Mouse (Mus musculus): Measurements from ENCODE around the gene Il17re. TPM values are rescaled to one million over a fixed set of nuclear protein-coding genes. Genes with fewer than 3 reads are reported as not detected.

The Il17re gene
- total RNA-seq, 2 experiments from 2014 or later, result 0.31 TPM; not detected in 1

DNA sequence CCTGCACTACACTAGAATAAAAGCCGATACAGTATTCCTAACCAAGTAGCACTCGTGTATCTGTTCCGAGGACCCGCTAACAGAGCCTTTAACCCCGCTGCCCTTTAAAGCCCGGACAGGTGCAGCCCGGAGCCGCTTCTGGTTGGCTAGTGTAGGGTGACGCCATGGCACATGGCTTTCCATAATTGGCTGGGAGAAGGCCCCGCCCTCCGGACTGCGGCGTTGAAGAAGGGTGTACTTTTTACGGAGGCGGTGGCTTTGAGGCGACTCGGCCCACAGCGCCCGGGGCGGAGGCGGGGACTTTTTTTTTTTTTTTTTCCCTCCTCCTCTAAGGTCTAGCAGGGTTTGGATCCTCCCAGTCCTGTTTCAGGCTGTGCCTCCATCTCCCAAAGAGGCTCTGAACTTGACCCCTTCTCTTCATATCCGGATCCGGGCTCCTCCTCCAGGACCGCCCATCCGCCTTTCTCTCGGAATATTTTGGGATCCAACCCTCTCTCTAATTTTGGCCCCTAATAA lies 24.9 kb downstream of the Il17re start, which contains the start of gene Creld1:
Gene Creld1, plus strand, starts transcription at position 198 of the 516 bp plus-strand sequence.
- ATAC-seq (replicated peaks; ENCODE audit: poor library complexity, severe bottlenecking), result peak; percentile 85

DNA sequence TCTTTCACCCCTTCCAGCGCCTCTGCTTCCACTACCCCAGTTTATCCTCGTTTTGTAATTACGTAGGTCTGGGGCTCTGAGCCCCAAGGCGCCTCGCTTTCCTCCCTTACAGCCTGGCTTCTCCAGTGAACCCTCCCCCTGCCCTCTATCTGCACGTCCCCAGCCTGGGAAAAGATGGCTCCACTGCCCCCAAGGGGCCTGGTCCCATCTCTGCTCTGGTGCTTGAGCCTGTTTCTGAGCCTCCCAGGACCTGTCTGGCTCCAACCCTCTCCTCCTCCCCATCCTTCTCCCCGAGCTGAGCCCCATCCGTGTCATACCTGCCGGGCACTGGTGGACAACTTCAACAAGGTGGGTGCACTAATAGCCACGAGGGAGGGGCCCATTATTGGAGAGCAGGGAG lies 25.4 kb downstream of the Il17re start:
- ATAC-seq (replicated peaks; ENCODE audit: poor library complexity, severe bottlenecking), result 0 out of 2 replicates have a peak, but pooled peaks have one; percentile 10

DNA sequence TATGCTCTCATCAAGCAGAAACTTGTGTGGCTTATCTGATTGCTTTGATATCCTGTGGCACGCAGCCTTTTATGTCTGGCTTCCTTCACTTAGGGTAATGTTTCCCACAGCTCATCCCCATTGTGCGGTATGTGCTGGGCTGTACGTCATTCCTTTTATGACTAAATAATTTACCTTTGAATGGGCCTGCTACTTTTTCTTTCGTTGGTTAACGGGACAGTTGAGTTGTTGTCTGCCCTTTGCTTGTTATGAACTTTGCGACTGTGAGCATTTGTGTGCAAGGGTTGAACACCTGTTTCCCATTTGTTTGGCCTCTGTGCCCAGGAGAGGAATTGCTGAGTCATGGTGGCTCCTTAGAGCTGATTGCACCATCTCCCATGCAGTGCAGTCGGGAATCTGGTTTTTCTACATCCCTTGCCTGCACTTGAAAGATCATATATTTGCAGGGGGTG lies 28.9 kb downstream of the Il17re start:
- peak; percentile 24 for ATAC-seq (replicated peaks; ENCODE audit: poor library complexity, severe bottlenecking)

DNA sequence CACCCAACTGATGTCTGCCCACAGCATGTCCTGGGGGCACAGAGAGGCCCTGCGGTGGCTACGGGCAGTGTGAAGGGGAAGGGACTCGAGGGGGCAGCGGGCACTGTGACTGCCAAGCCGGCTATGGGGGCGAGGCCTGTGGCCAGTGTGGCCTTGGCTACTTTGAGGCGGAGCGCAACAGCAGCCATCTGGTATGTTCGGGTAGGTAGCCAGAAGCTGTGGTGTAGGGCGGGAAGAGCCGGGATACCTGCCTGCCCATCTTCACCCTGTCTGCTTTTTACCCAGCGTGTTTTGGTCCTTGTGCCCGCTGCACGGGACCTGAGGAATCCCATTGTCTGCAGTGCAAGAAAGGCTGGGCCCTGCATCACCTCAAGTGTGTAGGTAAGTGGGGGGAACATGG lies 31.1 kb downstream of the Il17re start:
- no peak for ATAC-seq (replicated peaks; ENCODE audit: poor library complexity, severe bottlenecking)

DNA sequence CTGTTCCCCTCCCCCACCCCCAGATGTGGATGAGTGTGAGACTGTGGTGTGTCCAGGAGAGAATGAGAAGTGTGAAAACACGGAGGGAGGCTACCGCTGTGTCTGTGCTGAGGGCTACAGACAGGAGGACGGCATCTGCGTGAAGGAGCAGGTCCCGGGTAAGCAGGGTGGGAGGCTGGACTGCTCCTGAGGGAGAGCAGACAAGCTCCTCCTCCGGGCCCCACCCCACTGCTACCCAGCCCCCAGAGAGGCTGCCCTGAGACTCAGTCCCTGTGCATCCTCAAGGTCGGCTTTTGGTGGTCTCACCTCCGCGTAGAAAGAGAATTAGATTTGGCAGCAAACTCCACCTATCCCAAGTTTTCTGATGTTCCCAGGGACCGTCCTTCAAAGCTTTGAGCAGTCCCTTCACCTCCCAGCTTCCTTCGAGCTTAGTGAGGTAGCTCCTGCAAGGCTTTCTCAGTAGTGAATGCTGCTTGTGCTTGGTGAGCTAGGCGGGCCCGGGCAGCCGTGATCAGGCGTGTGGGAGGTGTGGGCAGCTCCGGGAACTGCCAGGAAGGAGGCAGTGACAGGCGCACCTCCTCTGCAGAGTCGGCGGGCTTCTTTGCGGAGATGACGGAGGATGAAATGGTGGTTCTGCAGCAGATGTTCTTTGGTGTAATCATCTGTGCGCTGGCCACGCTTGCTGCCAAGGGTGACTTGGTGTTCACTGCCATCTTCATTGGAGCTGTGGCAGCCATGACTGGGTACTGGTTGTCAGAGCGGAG lies 34.0 kb downstream of the Il17re start:
- no peak for ATAC-seq (replicated peaks; ENCODE audit: poor library complexity, severe bottlenecking)

DNA sequence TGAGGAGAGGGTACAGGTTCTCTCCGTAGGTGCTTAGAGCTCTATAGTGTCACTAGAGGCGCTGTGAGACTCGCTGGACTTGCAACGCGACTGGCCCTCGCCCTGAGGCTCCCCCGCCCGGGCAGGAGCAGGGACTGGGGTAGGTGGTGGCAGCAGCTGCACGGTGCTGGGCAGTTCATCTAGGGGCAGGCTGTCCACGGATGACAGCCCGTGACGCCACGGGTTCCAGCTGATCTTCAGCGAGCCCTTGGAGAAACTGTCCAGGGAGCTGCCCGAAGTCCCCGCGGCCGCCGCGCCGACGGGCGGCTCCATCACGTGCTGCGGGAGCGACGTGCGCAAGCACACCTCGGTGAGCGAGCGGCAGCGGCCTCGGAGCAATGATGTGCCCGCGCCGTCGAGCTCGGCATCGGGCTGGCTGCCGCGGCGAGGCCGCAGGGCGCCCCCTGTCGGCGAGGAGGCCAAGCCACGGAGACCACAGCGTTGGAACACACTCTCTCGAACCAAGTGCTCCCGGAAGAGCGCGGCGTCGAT lies 36.0 kb downstream of the Il17re start:
- ATAC-seq (replicated peaks; ENCODE audit: poor library complexity, severe bottlenecking), result peak; percentile 81

DNA sequence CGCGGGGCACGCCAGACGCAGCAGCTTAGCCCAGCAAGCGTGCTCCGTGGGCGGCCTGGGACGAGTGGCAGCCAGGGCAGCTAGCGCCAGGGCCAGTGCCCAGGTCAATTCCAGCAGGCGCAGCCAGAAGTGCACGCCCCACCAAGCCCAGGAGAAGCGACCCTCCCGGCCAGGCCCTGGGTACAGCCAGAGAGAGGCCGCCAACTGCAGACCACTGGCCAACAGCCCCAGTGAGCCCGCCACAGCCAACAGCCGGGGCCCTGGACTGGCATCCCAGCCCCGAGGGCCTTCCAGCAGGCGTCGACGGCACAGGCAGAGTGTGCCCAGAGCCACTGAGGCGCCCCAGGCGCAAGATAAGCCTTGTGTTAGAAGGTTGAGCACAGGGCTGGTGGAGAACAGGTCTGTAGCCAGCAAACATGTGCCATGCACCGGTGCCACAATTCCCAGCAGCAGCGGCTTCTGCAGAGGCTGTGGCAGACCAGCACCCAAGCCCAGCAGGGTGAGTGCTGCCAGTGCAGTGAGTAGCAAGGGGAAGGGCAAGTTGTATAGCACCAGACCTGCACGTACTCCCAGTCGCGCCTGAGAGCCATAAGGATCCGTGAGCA lies 36.9 kb downstream of the Il17re start:
- no peak for ATAC-seq (replicated peaks; ENCODE audit: poor library complexity, severe bottlenecking)

DNA sequence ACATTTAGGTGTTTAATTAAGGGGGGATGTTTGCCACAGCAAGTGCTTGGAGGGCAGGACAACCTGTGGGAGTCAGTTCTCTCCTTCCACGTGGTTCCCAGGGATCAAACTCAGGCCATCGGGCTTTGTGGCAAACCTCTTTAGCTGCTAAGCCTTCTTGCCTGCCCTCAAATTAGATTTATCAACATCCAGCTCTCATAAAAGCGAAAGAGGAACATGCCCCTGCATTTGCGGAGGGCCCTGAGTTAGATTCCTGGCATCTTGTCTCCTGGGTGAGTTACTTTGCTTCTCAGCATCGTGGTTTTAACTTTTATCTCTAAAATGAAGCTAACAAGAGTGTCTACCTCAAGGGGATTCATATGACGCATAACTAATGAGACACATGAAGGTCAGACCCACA lies 41.1 kb downstream of the Il17re start:
- no peak for ATAC-seq (replicated peaks; ENCODE audit: poor library complexity, severe bottlenecking)

DNA sequence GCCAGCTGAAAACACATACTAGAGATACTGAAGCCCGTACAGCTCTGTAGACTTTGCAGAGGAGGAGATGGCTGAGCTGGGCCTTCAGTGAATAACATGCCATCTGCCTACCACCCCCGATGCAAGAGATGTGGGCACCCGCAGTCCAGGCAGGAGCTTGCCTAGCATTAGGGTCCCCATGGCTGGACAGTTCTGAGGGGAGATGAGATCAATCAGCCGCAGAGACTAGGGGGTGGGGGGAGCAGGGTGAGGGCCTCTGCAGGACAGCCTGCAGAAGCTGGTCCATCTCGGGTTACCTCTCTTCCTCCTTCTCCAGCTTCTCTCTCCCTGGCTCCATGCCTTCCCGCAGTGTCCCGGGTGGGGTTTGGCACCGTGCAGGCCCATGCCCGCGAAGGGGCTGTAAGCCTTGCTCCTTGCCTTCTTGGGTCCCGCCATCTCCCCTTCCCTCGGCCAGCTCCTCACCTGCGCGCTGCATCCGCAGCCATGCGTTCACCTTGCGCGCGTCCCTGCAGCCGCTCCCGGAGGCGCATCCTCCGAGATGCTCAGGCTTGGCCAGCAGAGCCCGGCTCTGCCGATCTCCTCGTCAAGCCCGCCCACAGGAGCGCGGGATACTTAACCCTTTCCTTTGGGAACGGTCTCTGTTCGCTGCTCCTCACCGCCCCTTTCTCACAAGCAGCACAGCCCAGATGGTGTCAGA lies 43.3 kb downstream of the Il17re start, which contains the start of gene Prrt3:
Gene Prrt3, minus strand, starts transcription at position 544 of the 697 bp plus-strand sequence.
- ATAC-seq (replicated peaks; ENCODE audit: poor library complexity, severe bottlenecking), result peak; percentile 40

DNA sequence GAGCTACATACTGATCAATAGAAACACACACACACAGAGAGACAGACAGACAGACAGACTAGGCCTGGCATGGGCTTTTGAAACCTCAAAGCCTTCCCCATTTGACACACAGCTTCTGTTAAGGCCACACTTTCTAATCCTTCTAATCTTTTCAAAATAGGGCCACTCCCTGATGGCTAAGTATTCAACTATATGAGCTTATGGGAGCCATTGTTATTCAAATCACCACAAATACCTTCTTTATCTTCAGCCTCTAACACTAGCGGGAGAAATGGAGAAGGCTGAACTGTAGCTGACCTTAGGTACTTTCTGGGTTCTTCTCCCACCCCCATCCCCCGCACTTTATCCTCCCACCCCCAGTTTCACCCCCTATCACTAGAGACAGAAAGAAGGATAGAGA lies 44.5 kb downstream of the Il17re start:
- ATAC-seq (replicated peaks; ENCODE audit: poor library complexity, severe bottlenecking), result no peak

DNA sequence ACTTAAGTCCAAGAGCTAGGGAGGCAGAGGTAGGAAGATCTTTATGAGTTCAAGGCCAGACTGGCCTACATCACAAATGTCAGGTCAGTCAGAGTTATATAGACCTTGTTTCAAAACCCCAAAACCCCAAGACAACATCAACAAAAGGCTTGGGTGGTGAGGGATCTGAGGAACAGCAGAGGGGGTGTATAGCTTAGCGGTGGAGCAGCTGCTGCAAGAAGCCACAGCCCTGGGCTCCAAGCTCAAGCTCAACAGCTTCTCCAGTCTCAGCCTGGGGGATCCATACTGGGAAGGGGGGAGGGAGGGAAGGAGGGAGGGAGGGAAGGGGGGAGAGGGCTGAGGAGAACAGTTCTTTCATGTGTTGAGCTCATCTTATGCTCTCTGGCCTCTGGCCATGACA lies 47.4 kb downstream of the Il17re start:
- ATAC-seq (replicated peaks; ENCODE audit: poor library complexity, severe bottlenecking), result no peak

DNA sequence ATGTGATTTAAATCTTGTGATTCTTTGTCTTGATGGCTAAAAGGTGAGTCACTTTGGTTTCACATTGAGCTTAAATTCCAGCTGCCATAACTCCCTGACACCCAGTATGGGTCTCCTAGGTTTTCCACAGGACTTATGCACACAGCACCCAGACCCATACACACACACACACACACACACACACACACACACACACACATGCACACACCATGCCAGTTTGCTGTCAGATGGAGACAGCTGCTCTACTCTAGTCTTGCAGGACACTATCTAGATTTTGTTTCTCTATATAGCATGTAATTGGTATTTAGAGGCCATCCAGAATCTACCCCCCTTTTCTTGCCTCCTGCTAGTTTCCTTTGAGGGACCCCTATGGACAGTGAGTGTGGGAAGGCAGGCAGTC lies 48.8 kb downstream of the Il17re start:
- ATAC-seq (replicated peaks; ENCODE audit: poor library complexity, severe bottlenecking), result no peak

DNA sequence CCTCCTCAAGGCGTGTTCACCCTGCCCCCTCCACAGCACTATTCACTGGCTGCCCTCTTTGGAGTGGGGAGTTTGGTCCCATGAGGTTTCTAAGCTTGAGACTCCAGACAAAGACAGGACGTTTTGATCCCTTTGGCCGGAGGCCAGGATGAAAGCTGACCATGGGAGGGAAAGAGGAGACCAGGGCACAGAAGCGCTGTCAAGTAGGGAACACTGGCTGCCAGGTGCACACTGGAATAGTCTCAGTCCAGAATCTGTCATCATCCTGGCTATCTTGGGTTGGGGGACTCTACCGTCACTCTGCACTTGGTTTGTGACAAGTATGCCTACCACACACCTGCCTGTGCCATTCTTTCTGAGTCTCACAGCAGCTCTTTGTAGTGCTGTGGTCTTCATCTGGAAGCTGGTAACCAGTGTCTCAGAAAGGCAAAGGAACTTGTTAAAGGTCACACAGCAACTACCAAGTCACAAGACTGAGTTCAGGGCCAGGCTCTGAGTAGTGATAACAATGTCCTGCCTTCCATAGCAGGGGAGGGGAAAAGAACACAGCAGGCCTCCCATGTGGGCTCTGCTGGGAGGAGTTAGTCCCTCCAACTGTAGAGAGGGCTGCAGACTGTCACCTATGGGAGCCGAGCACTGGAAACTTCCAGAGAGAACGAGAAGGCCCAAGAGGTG lies 50.1 kb downstream of the Il17re start:
- no peak for ATAC-seq (replicated peaks; ENCODE audit: poor library complexity, severe bottlenecking)

DNA sequence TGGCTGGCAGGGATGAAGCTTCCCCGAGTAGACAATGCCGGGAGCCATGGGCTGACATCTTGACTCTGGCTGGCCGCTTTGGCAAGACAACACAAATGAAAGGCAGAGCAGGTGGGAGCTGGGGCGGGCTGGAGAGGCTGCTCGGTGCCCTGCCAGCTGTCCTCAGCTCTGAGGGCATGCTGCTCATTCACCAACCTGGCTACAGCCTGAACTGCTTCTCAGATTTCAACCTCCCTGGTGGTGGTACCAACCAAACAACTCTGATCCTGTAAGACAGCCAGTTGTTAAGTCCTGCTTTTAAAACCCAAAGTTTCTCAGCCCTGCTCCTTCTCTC lies 50.6 kb downstream of the Il17re start:
- ATAC-seq (replicated peaks; ENCODE audit: poor library complexity, severe bottlenecking), result no peak

DNA sequence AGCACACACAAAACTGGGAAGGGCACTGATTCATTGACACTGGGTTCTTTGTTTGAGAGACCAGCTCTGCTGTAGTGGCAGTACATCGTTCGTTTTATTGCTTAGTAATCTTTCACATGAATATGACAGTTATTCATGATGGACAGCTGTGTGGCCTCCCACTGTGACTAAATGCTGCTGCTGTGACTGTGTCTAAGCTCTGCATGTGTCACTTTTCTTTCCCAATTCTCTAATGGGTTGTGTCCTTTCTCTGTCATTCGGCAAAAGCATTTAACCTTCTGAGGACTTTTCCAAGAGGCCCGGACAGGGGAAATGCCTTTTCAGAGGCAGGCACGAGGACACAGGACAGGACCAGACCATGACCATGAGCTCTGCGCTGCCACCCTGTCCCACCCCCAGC lies 55.7 kb downstream of the Il17re start:
- ATAC-seq (replicated peaks; ENCODE audit: poor library complexity, severe bottlenecking), result no peak

DNA sequence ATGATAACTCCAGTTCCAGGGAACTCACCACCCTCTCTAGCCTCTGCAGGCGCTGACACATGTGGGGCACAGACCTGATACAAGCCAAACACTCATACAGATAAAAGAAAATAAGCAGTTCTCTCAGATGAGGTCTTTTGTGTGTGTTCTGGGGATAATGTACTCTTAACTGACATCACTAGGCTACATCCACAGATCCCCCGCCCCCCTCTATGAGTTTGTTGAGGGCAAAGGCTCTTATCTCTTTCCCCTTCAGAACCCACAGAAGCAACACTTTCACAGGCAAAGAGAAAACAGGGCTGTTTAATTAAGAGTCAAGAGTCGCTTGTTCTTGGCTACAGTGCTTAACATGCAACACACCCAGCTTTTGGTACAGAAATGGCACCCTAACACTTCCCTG lies 56.3 kb downstream of the Il17re start:
- no peak for ATAC-seq (replicated peaks; ENCODE audit: poor library complexity, severe bottlenecking)

DNA sequence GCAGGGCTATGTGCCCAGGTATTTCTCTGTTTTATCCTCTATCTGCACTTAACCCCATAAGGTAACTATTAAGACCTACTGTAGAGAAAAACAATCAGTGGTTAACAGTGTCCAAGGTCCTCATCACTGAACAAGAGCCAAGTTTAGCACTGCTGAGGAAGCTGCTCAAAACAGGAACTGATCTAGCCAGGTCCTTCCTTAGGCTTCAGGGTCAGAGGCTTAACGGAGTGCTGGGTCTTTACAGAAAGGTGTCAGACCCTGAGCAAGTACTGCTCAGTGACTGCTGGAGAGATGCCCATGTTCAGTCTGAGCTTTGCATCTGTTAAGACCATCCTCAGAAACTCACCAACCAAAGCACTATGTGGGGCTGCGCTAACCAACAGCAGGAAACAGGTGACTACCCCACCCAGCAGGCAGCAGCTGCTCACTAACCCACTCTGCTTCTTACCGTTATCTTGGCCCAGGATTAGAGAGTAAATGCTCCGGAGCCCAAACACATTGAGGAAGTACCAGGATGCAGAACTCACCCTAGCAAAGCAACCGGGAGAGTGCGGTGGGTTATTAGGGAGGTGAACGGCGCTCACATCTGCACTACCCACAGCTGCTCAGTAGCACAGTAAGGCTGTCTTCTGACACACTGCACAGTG lies 59.3 kb downstream of the Il17re start:
- ATAC-seq (replicated peaks; ENCODE audit: poor library complexity, severe bottlenecking), result peak; percentile 85
